Mouse (Mus musculus): ENCODE measurements at regions not wholly inside any gene's neighbourhood (a gene's known extent, or its start where the extent isn't known, plus 50 kb on each side); places are given as distances from the start of the nearest gene placed in this dataset.

DNA sequence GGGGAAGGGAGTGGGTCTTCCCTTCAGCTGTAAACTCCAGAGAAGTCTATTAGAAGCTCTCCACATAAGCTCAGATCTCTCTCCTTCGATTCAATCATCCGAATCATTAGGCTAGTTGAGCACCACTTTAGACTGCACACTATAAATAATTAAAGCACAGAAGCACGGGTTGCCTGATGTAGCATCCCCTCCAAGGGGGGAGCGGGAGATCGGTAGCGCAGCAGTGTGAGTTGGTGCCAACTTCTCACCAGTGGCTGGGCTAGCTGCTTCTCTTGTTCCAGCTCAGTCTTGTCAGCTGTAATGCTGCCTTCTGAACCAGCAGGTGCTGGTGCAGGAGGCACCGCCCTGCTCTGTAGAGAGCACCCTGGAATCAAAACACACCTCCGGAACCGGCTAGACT lies 78.6 kb downstream of the A830031A19Rik start:
- DNase-seq (ENCODE audit: extremely low read depth, low read depth, low spot score), result no peak

DNA sequence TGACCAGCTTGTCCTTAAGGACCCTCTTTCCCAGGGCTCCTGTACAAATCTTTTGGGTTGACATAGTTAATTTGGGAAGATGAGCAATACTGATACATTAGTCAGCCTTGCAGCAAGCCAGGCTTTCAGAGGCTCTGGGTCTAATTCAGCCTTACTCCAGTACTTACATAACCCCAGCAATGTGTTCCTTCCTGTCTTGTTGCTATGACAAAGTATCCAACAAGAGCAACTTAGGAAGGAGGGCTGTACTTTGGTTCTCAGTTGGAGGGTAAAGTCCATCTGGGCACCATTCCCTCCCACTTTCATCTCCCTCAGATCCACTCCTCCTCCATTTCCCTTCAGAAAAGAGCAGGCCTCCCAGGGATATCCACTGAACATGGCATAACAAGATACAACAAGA lies 80.7 kb downstream of the A830031A19Rik start:
- DNase-seq (ENCODE audit: extremely low read depth, low read depth, low spot score), result no peak

- DNase-seq (ENCODE audit: extremely low read depth, low read depth, low spot score), result no peak
Measured at GRCm38 (mm10) chr11:23987532-23988450, 87.1 kb downstream of the A830031A19Rik start.

DNA sequence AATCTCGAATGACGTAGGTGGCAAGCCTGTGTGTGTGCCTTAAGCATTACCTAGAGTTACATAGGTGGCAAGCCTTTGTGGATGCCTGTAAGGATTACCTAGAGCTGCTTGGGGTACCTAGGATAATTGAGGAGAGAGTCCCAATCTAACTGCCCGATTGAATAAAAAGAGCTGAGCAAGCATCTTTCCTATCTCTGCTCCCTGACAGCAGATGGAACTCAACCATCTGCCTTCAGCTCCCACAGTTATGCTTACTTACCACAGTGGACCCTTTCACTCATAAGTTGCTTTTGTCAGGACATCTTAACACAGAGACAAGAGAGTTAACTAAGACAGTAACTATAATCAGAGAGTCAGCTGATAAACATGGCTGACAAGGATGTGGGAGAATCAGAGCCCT lies 89.6 kb downstream of the A830031A19Rik start:
- no peak for DNase-seq (ENCODE audit: extremely low read depth, low read depth, low spot score)

- no peak for DNase-seq (ENCODE audit: extremely low read depth, low read depth, low spot score)
Measured at GRCm38 (mm10) chr11:23979332-23979731, 84.3 kb upstream of the Papolg start.

GRCm38 (mm10) chr11:23978300-23978699 lies 83.2 kb upstream of the Papolg start:
- no peak for DNase-seq (ENCODE audit: extremely low read depth, low read depth, low spot score)

DNA sequence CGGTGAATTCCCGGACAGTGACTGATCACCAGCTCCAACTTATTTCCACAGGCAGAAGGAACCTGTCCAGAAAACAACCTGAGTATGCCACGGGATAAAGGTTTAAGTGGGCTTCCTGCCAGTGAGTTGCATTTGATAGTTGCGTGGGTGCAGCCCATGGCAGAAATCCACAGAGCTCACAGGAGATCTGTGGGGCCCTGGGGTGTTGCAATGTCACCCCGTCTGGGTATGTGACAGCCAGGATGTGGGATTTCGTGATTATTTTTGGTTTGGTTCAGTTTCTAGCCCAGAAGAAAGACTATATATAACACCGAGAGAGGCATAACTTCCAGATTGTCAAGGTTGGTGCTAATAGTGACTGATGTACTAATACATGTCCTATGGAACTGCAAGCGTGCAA lies 82.0 kb upstream of the Papolg start:
- peak; percentile 54 for DNase-seq (ENCODE audit: extremely low read depth, low read depth, low spot score)

- no peak for DNase-seq (ENCODE audit: extremely low read depth, low read depth, low spot score)
Measured at GRCm38 (mm10) chr11:23954323-23954722, 59.3 kb upstream of the Papolg start.

GRCm38 (mm10) chr11:23945966-23946365 lies 50.9 kb upstream of the Papolg start:
- DNase-seq (ENCODE audit: extremely low read depth, low read depth, low spot score), result no peak
